In genomic region chr2:60037011-60037551, GRCm38 (mm10) we compare ENCODE assay signal across 8 mouse cellular contexts.
A peak's percentile ranks its signal among the peaks of the same experiment; 100 is the strongest.
DNase-seq lines count a peak whose midpoint lies in the region; ATAC-seq and TF ChIP-seq lines count a peak whose summit lies in the region.

No protein-coding gene starts in this region.

- peak overlapping the region; percentile 59 for H3K4me2 ChIP-seq in embryonic facial prominence, embryonic 13.5 days
- H3K4me2 ChIP-seq in liver, postnatal 0 days (ENCODE audit: low read depth, low read length): peak overlapping the region; percentile 68
- peak overlapping the region; percentile 61 for H3K4me2 ChIP-seq in neural tube, embryonic 12.5 days (replicated peaks)

- intact Hi-C loops in heart, postnatal 10 days (cut with DNase I): loop anchor here (2.0 kb wide), 1 partner anchor 90 kb away; no protein-coding TSS in a partner anchor

- no peak overlapping the region for H3K27ac ChIP-seq in embryonic facial prominence, embryonic 13.5 days
- H3K27ac ChIP-seq in liver, postnatal 0 days (ENCODE audit: low read depth): peak overlapping the region; percentile 49; the same call in 1 of the 2 replicates
- H3K27ac ChIP-seq in neural tube, embryonic 12.5 days: no peak overlapping the region

- DNase-seq in adrenal gland, postnatal 36 days: peak; percentile 43 to 53
- peak; percentile 53 for DNase-seq in heart, postnatal 10 days
- peak; percentile 51 to 76 for DNase-seq in kidney, postnatal 25 days
- no peak for DNase-seq in liver, postnatal 0 days
- DNase-seq in gastrocnemius, postnatal 4 days (ENCODE audit: low spot score in 2 of 2): no peak

- ATAC-seq in embryonic facial prominence, embryonic 13.5 days (ENCODE audit: insufficient number of reproducible peaks, insufficient read depth, low FRiP score, low TSS enrichment, low read depth): no peak
- ATAC-seq in liver, postnatal 0 days: peak; percentile 73
- ATAC-seq in neural tube, embryonic 12.5 days (ENCODE audit: low FRiP score, low read depth): peak; percentile 62

- peaks cover 18% of the 10 kb centered on the region for H3K4me1 ChIP-seq in E14TG2a.4 (replicated peaks; ENCODE audit: low read depth, low read length)
- peaks cover 6% of the 10 kb centered on the region for H3K4me1 ChIP-seq in embryonic facial prominence, embryonic 13.5 days
- no peaks in the 10 kb centered on the region for H3K4me1 ChIP-seq in liver, postnatal 0 days (ENCODE audit: insufficient read depth)
- H3K4me1 ChIP-seq in neural tube, embryonic 12.5 days: peaks cover 6% of the 10 kb centered on the region; the same call in 1 of the 2 replicates

- H3K27me3 ChIP-seq in E14TG2a.4 (ENCODE audit: insufficient read depth, low read length): no peaks in the 10 kb centered on the region
- no peaks in the 10 kb centered on the region for H3K27me3 ChIP-seq in embryonic facial prominence, embryonic 13.5 days
- no peaks in the 10 kb centered on the region for H3K27me3 ChIP-seq in liver, postnatal 0 days (ENCODE audit: insufficient read depth, low read length)
- H3K27me3 ChIP-seq in neural tube, embryonic 12.5 days (replicated peaks): no peaks in the 10 kb centered on the region

- no peak for TF ChIP-seq EP300 in liver, postnatal 0 days (IDR thresholded peaks at IDR 0.05; ENCODE audit: low read depth)

- no peak for TF ChIP-seq CTCF in E14TG2a.4 (conservative IDR thresholded peaks at IDR 0.05; ENCODE audit: low read length)
- TF ChIP-seq CTCF in liver, postnatal 0 days (IDR thresholded peaks at IDR 0.05; ENCODE audit: low read depth): no peak

- H3K9ac ChIP-seq in embryonic facial prominence, embryonic 13.5 days: peak overlapping the region; percentile 57; the same call in 1 of the 2 replicates
- peak overlapping the region; percentile 49 for H3K9ac ChIP-seq in liver, postnatal 0 days (replicated peaks)
- 0 out of 2 replicates have a peak overlapping the region, but pooled peaks have one; percentile 26 for H3K9ac ChIP-seq in neural tube, embryonic 12.5 days

- peak overlapping the region; percentile 64 for H3K4me3 ChIP-seq in E14TG2a.4 (replicated peaks; ENCODE audit: low read length)
- peak overlapping the region; percentile 37 for H3K4me3 ChIP-seq in embryonic facial prominence, embryonic 13.5 days
- peak overlapping the region; percentile 48 for H3K4me3 ChIP-seq in liver, postnatal 0 days (ENCODE audit: low read depth, low read length)
- H3K4me3 ChIP-seq in neural tube, embryonic 12.5 days: peak overlapping the region; percentile 20

- no peaks in the 10 kb centered on the region for H3K9me3 ChIP-seq in E14TG2a.4 (ENCODE audit: low read length)
- H3K9me3 ChIP-seq in embryonic facial prominence, embryonic 13.5 days: no peaks in the 10 kb centered on the region
- no peaks in the 10 kb centered on the region for H3K9me3 ChIP-seq in liver, postnatal 0 days (ENCODE audit: low read length)
- no peaks in the 10 kb centered on the region for H3K9me3 ChIP-seq in neural tube, embryonic 12.5 days

- WGBS in embryonic facial prominence, embryonic 13.5 days: 6% methylated on average over 19 of the region's 19 CpGs
- WGBS in liver, postnatal 0 days (ENCODE audit: insufficient replicate concordance): 3% methylated on average over 19 of the region's 19 CpGs
- 10% methylated on average over 19 of the region's 19 CpGs for WGBS in neural tube, embryonic 12.5 days

- H3K36me3 ChIP-seq in E14TG2a.4 (ENCODE audit: insufficient read depth, low read length): no peaks in the 10 kb centered on the region
- H3K36me3 ChIP-seq in embryonic facial prominence, embryonic 13.5 days: 0 out of 2 replicates have a peak, but pooled peaks cover 2% of the 10 kb centered on the region
- H3K36me3 ChIP-seq in liver, postnatal 0 days (replicated peaks; ENCODE audit: insufficient read depth, low read length): no peaks in the 10 kb centered on the region
- H3K36me3 ChIP-seq in neural tube, embryonic 12.5 days: peaks cover 3% of the 10 kb centered on the region; the same call in 1 of the 2 replicates

Comparison
In these comparisons a context has a peak if more than half of its experiments do, and no peak if none do; other contexts are left out.
1. DNase-seq: peak in adrenal gland, postnatal 36 days (2 of 2), heart, postnatal 10 days (2 of 2) and kidney, postnatal 25 days (2 of 2); none in liver, postnatal 0 days (single experiment) and gastrocnemius, postnatal 4 days (0 of 2).
2. Peak in every context shown above with its lines, with median percentiles within 50 percentile points of each other: H3K4me3 ChIP-seq, H3K4me2 ChIP-seq and H3K9ac ChIP-seq.